Mouse (Mus musculus) stomach, embryonic 16.5 days (tissue): ENCODE results near the gene Igsf11. TPM values are rescaled to one million over a fixed set of nuclear protein-coding genes. Genes with fewer than 3 reads are reported as not detected.
A peak's percentile ranks its signal among the peaks of the same experiment; 100 is the strongest.

Source experiments
- ATAC-seq: fragments of 200-750 bp; cut with Nextera tagmentation; 2 replicates; pipeline ENCODE4 v1.8.0; 2017; ENCODE audit warnings: moderate number of reproducible peaks, moderate TSS enrichment; ENCODE audit not compliant: insufficient read depth, low FRiP score
- H3K27ac ChIP-seq: fragments of 300-500 bp; sonication (generic); 2 replicates; pipeline ENCODE4 v1.5.1; 2014; ENCODE audit warnings: low read length
- H3K27me3 ChIP-seq: fragments of 300-500 bp; sonication (generic); 2 replicates; pipeline ENCODE4 v1.6.1; 2014; ENCODE audit warnings: low read length, control low read depth, mixed read lengths; ENCODE audit not compliant: control insufficient read depth, insufficient read depth
- H3K36me3 ChIP-seq: fragments of 300-500 bp; sonication (generic); 2 replicates; pipeline ENCODE4 v1.6.1; 2014; ENCODE audit warnings: low read length; ENCODE audit not compliant: control insufficient read depth, insufficient read depth
- H3K4me1 ChIP-seq: fragments of 300-500 bp; sonication (generic); 2 replicates; pipeline ENCODE4 v1.6.1; 2014; ENCODE audit warnings: low read length, control low read depth, mixed read lengths; ENCODE audit not compliant: control insufficient read depth, insufficient read depth
- H3K4me2 ChIP-seq: fragments of 300-500 bp; sonication (generic); 2 replicates; pipeline ENCODE4 v1.6.1; 2014; ENCODE audit warnings: low read depth, low read length, mixed read lengths
- H3K4me3 ChIP-seq: fragments of 300-500 bp; sonication (generic); replicated peaks from 2 replicates; pipeline ENCODE4 v1.5.1; 2014; ENCODE audit warnings: mild to moderate bottlenecking, low read length
- H3K9ac ChIP-seq: fragments of 300-500 bp; sonication (generic); 2 replicates; pipeline ENCODE4 v1.6.1; 2014; ENCODE audit warnings: low read length
- H3K9me3 ChIP-seq: fragments of 300-500 bp; sonication (generic); replicated peaks from 2 replicates; pipeline ENCODE4 v1.6.1; 2016; ENCODE audit warnings: low read length, control low read depth; ENCODE audit not compliant: control insufficient read depth
- WGBS: fragments of 180-500 bp; shearing (Covaris S2); extraction: QIAGEN DNeasy Blood & Tissue Kit; methylation state at CpG from one replicate; pipeline ENCODE4 v1.1.7; 2014; 5-methylcytosine and 5-hydroxymethylcytosine counted together
- polyA plus RNA-seq: library from polyadenylated mRNA; unstranded; fragments of >200 nt; fragmentation: Nextera tagmentation; extraction: Ambion mirVana; gene quantifications from 2 replicates; pipeline ENCODE4 v1.2.1, GENCODE M21; 2015

Igsf11 gene
- polyA plus RNA-seq, 1 experiment from 2014 or later: 1.5 TPM

- H3K27ac ChIP-seq: no peak overlapping the region
- H3K27me3 ChIP-seq: peaks cover 21% of the 10 kb centered on the region
- H3K4me2 ChIP-seq: peak overlapping the region; percentile 92; the same call in 1 of the 2 replicates
- WGBS: 33% methylated on average over 4 of the region's 4 CpGs
- H3K4me3 ChIP-seq: peak overlapping the region; percentile 2; the same call in 1 of the 2 replicates
- H3K4me1 ChIP-seq: no peaks in the 10 kb centered on the region
- H3K36me3 ChIP-seq: no peaks in the 10 kb centered on the region
- ATAC-seq: no peak
- H3K9me3 ChIP-seq: no peaks in the 10 kb centered on the region
- H3K9ac ChIP-seq: no peak overlapping the region
Measured at GRCm38 (mm10) chr16:38903020-38903419, 10.5 kb downstream of the Igsf11 start.

DNA sequence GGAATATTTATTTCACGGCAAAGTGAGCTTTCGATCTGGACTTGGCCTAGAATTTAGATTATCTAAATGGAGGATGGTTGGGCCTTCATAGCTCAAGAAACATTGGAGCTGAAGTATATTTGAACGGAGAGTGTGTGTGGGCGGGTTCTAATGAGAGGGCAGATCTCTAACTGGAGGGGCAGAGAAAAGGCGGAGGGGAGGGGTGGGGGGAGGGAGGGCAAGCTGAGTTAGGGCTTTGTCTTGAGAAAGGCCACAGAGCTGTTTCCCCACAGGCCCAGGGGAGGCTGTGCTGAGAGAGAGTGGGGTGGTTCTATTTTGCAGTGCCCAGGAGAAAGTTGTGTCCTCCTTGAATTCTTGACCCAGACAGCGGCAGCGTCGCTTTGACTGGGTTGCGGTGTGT lies 11.7 kb downstream of the Igsf11 start:
- H3K4me1 ChIP-seq: no peaks in the 10 kb centered on the region
- WGBS: 78% methylated on average over 9 of the region's 9 CpGs
- no peak overlapping the region for H3K4me3 ChIP-seq
- H3K27ac ChIP-seq: no peak overlapping the region
- H3K4me2 ChIP-seq: no peak overlapping the region
- H3K9ac ChIP-seq: no peak overlapping the region
- no peaks in the 10 kb centered on the region for H3K36me3 ChIP-seq
- no peak for ATAC-seq
- peaks cover 21% of the 10 kb centered on the region for H3K27me3 ChIP-seq
- H3K9me3 ChIP-seq: no peaks in the 10 kb centered on the region

GRCm38 (mm10) chr16:38905911-38906310 lies 13.4 kb downstream of the Igsf11 start:
- H3K4me3 ChIP-seq: no peak overlapping the region
- H3K9ac ChIP-seq: no peak overlapping the region
- no peak overlapping the region for H3K4me2 ChIP-seq
- H3K36me3 ChIP-seq: no peaks in the 10 kb centered on the region
- ATAC-seq: no peak
- H3K9me3 ChIP-seq: no peaks in the 10 kb centered on the region
- no peaks in the 10 kb centered on the region for H3K4me1 ChIP-seq
- no peak overlapping the region for H3K27ac ChIP-seq
- peaks cover 21% of the 10 kb centered on the region for H3K27me3 ChIP-seq
- 65% methylated on average over 10 of the region's 10 CpGs for WGBS

DNA sequence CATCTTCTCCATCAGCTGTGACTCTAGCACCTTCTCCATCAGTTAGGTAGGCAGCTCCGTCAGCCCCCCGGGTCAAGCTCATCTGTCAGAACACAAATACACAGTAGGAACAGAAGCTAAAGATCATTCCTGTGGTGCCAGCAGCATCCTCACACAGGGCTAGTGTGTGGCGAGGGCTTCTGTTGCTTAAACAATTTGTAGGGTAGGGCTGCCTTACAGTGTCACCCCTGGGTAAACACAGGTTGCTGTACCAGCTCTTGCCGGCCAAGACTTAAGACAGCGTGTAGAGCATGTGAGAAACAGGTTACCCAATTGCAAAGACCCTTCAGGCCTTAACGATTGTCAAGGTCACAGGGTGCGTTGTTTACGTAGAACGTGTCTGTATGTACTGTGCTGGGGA lies 15.8 kb downstream of the Igsf11 start:
- no peak for ATAC-seq
- H3K9me3 ChIP-seq: no peaks in the 10 kb centered on the region
- H3K4me2 ChIP-seq: no peak overlapping the region
- no peak overlapping the region for H3K9ac ChIP-seq
- no peaks in the 10 kb centered on the region for H3K36me3 ChIP-seq
- H3K27ac ChIP-seq: no peak overlapping the region
- H3K27me3 ChIP-seq: peaks cover 17% of the 10 kb centered on the region
- whole genome bisulfite sequencing: 32% methylated on average over 9 of the region's 9 CpGs
- H3K4me1 ChIP-seq: no peaks in the 10 kb centered on the region
- no peak overlapping the region for H3K4me3 ChIP-seq

GRCm38 (mm10) chr16:38909506-38909905 lies 17.0 kb downstream of the Igsf11 start:
- no peak overlapping the region for H3K27ac ChIP-seq
- ATAC-seq: no peak
- H3K4me3 ChIP-seq: no peak overlapping the region
- H3K9ac ChIP-seq: no peak overlapping the region
- WGBS: 50% methylated on average over 12 of the region's 12 CpGs
- H3K4me1 ChIP-seq: no peaks in the 10 kb centered on the region
- H3K27me3 ChIP-seq: peaks cover 5% of the 10 kb centered on the region
- H3K9me3 ChIP-seq: no peaks in the 10 kb centered on the region
- no peak overlapping the region for H3K4me2 ChIP-seq
- no peaks in the 10 kb centered on the region for H3K36me3 ChIP-seq

GRCm38 (mm10) chr16:38910088-38910487 lies 17.6 kb downstream of the Igsf11 start:
- Histone ChIP-seq H3K9me3 (no peaks in the 10 kb centered on the region), H3K9ac (no peak overlapping the region), H3K36me3 (no peaks in the 10 kb centered on the region), H3K27ac (no peak overlapping the region), H3K4me1 (no peaks in the 10 kb centered on the region), H3K4me2 (no peak overlapping the region), H3K4me3 (no peak overlapping the region), H3K27me3 (peaks cover 3% of the 10 kb centered on the region)
- no peak for ATAC-seq
- WGBS: 60% methylated on average over 8 of the region's 8 CpGs

GRCm38 (mm10) chr16:38915451-38915850 lies 23.0 kb downstream of the Igsf11 start:
- no peaks in the 10 kb centered on the region for H3K36me3 ChIP-seq
- ATAC-seq: no peak
- H3K4me2 ChIP-seq: no peak overlapping the region
- no peak overlapping the region for H3K9ac ChIP-seq
- 74% methylated on average over 4 of the region's 4 CpGs for WGBS
- H3K4me3 ChIP-seq: no peak overlapping the region
- no peaks in the 10 kb centered on the region; the same call in 1 of the 2 replicates for H3K27me3 ChIP-seq
- H3K4me1 ChIP-seq: no peaks in the 10 kb centered on the region
- no peaks in the 10 kb centered on the region for H3K9me3 ChIP-seq
- no peak overlapping the region for H3K27ac ChIP-seq

DNA sequence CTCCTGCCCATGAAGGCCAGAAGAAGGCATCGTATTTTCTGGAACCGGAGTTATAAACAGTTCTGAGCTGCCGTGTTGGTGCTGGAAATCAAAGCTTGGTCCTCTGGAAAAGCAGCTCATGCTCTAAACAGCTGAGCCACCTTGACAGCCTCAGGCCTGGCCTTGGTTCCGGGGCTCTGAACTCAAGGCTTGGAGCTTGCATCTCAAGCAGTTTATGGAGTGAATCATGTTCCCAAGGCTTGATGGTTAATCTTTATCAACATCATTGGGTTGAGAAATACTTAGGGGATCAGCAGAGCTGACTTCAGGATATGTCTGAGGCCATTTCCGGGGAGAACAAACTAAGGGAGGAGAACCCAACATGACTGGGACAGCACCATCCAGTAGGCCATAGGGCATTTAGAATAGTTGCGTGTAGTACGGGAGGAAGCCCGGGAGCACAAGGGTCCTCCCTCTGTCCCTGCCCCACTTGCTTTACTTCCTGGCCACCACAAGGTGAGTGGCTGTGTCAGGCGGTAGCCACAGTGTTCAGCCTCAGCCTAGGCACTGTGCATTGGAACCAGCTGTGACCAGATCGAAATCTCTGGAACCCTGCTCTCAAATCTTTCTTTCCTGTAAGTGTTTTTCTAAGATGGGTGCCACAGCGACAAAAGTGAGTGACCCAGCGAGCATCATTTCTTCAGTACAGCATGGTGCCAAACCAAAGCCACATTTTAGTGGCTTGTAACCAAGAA lies 23.7 kb downstream of the Igsf11 start:
- 91% methylated on average over 12 of the region's 12 CpGs for WGBS
- Histone ChIP-seq H3K27me3 (no peaks in the 10 kb centered on the region; the same call in 1 of the 2 replicates), H3K4me1 (no peaks in the 10 kb centered on the region), H3K4me2 (no peak overlapping the region), H3K9ac (no peak overlapping the region), H3K36me3 (no peaks in the 10 kb centered on the region), H3K27ac (no peak overlapping the region), H3K9me3 (no peaks in the 10 kb centered on the region), H3K4me3 (no peak overlapping the region)
- no peak for ATAC-seq

DNA sequence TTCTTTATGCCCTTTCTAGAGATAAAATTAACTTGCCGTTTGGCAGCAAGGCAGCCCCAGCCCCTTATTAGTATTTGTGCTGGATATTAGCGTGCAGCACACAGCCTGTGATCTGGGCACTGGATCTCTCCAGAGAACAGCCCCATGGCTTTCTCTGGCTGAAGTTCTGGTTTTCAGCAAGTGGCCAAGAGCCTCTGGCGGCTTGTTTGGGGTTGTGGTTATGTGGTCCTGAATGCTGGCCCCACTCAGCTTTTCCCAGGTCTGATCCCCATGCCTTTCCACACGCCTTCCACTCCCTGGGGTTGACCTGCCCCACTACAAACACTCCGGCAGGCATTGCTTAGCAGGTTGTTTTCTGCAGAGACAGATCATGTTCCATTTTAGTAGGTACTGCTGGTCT lies 24.4 kb downstream of the Igsf11 start:
- Histone ChIP-seq H3K9me3 (no peaks in the 10 kb centered on the region), H3K4me2 (no peak overlapping the region), H3K4me1 (no peaks in the 10 kb centered on the region), H3K27me3 (no peaks in the 10 kb centered on the region; the same call in 1 of the 2 replicates), H3K36me3 (no peaks in the 10 kb centered on the region), H3K9ac (no peak overlapping the region), H3K27ac (no peak overlapping the region), H3K4me3 (no peak overlapping the region)
- ATAC-seq: no peak
- WGBS: 81% methylated on average over 5 of the region's 5 CpGs
